Mouse (Mus musculus) E14TG2a.4 (cell line): ENCODE measurements around the gene 5730522E02Rik.

Experiments used
- H3K27me3 ChIP-seq: 2 replicates; pipeline ENCODE4 v1.6.1; 2014; ENCODE audit warnings: low read length, control low read depth; ENCODE audit not compliant: insufficient read depth
- H3K36me3 ChIP-seq: 2 replicates; pipeline ENCODE4 v1.6.1; 2014; ENCODE audit warnings: low read length, control low read depth; ENCODE audit not compliant: insufficient read depth
- H3K4me1 ChIP-seq: replicated peaks from 2 replicates; pipeline ENCODE4 v1.6.1; 2014; ENCODE audit warnings: low read depth, low read length, control low read depth
- H3K4me3 ChIP-seq: replicated peaks from 2 replicates; pipeline ENCODE4 v1.5.1; 2014; ENCODE audit warnings: mild to moderate bottlenecking, low read length
- H3K9me3 ChIP-seq: 2 replicates; pipeline ENCODE4 v1.6.1; 2014; ENCODE audit warnings: low read length, control low read depth
- CTCF ChIP-seq: conservative IDR thresholded peaks from 2 replicates; pipeline ENCODE4 v1.5.1; 2014; ENCODE audit warnings: low read length
- NANOG ChIP-seq: IDR thresholded peaks from 2 replicates; pipeline ENCODE4 v1.6.1; 2014; ENCODE audit warnings: borderline replicate concordance, low read length, mixed read lengths
- POU5F1 ChIP-seq: IDR thresholded peaks from 2 replicates; pipeline ENCODE4 v1.6.1; 2014; ENCODE audit warnings: low read length, borderline replicate concordance

5730522E02Rik gene

GRCm38 (mm10) chr11:26086679-26087078 is 123.9 kb downstream of the 5730522E02Rik start:
- H3K36me3 ChIP-seq, result no peaks in the 10 kb centered on the region
- H3K4me1 ChIP-seq, result peaks cover 9% of the 10 kb centered on the region
- no peak for TF ChIP-seq POU5F1
- no peak for TF ChIP-seq CTCF
- peak; percentile 70; the same call in 1 of the 2 replicates for TF ChIP-seq NANOG
- H3K27me3 ChIP-seq, result no peaks in the 10 kb centered on the region
- H3K4me3 ChIP-seq, result no peak overlapping the region
- H3K9me3 ChIP-seq, result no peaks in the 10 kb centered on the region

- TF ChIP-seq POU5F1 (no peak), NANOG (no peak), CTCF (no peak)
- Histone ChIP-seq H3K4me1 (peaks cover 9% of the 10 kb centered on the region), H3K4me3 (no peak overlapping the region), H3K9me3 (no peaks in the 10 kb centered on the region), H3K36me3 (no peaks in the 10 kb centered on the region), H3K27me3 (no peaks in the 10 kb centered on the region)
These were observed 125.1 kb downstream of the 5730522E02Rik start for GRCm38 (mm10) chr11:26085380-26086035.

GRCm38 (mm10) chr11:26076335-26076734 is 134.2 kb downstream of the 5730522E02Rik start:
- Histone ChIP-seq H3K4me1 (peaks cover 5% of the 10 kb centered on the region; the same call in 1 of the 2 replicates), H3K4me3 (no peak overlapping the region), H3K27me3 (no peaks in the 10 kb centered on the region), H3K36me3 (no peaks in the 10 kb centered on the region), H3K9me3 (no peaks in the 10 kb centered on the region)
- no peak for TF ChIP-seq POU5F1
- TF ChIP-seq CTCF, result no peak
- TF ChIP-seq NANOG, result no peak

- H3K27me3 ChIP-seq, result no peaks in the 10 kb centered on the region
These were observed 135.0 kb downstream of the 5730522E02Rik start for GRCm38 (mm10) chr11:26075536-26075935.

GRCm38 (mm10) chr11:26073638-26074294 is 136.8 kb downstream of the 5730522E02Rik start:
- TF ChIP-seq NANOG (no peak), CTCF (peak; percentile 55)

More at GRCm38 (mm10) chr11:26075536-26075935, 135.0 kb downstream of the 5730522E02Rik start:
- TF ChIP-seq POU5F1, result no peak
- peaks cover 5% of the 10 kb centered on the region; the same call in 1 of the 2 replicates for H3K4me1 ChIP-seq
- H3K9me3 ChIP-seq, result no peaks in the 10 kb centered on the region
- no peaks in the 10 kb centered on the region for H3K36me3 ChIP-seq
- H3K4me3 ChIP-seq, result no peak overlapping the region

GRCm38 (mm10) chr11:26072101-26072500 is 138.5 kb downstream of the 5730522E02Rik start:
- H3K27me3 ChIP-seq, result no peaks in the 10 kb centered on the region
- H3K4me3 ChIP-seq, result no peak overlapping the region
- no peaks in the 10 kb centered on the region for H3K9me3 ChIP-seq
- TF ChIP-seq NANOG, result no peak
- no peak for TF ChIP-seq POU5F1
- TF ChIP-seq CTCF, result no peak
- H3K4me1 ChIP-seq, result peaks cover 5% of the 10 kb centered on the region; the same call in 1 of the 2 replicates
- H3K36me3 ChIP-seq, result no peaks in the 10 kb centered on the region

More at GRCm38 (mm10) chr11:26073638-26074294, 136.8 kb downstream of the 5730522E02Rik start:
- Histone ChIP-seq H3K36me3 (no peaks in the 10 kb centered on the region), H3K4me3 (no peak overlapping the region), H3K4me1 (peaks cover 5% of the 10 kb centered on the region; the same call in 1 of the 2 replicates), H3K9me3 (no peaks in the 10 kb centered on the region), H3K27me3 (no peaks in the 10 kb centered on the region)

- Histone ChIP-seq H3K27me3 (no peaks in the 10 kb centered on the region), H3K36me3 (no peaks in the 10 kb centered on the region), H3K4me3 (no peak overlapping the region), H3K4me1 (peaks cover 3% of the 10 kb centered on the region), H3K9me3 (no peaks in the 10 kb centered on the region)
- TF ChIP-seq POU5F1 (no peak), NANOG (no peak), CTCF (no peak)
These were observed 147.3 kb downstream of the 5730522E02Rik start for GRCm38 (mm10) chr11:26063252-26063651.

- no peaks in the 10 kb centered on the region for H3K27me3 ChIP-seq
- no peaks in the 10 kb centered on the region for H3K9me3 ChIP-seq
- peaks cover 3% of the 10 kb centered on the region for H3K4me1 ChIP-seq
- no peaks in the 10 kb centered on the region for H3K36me3 ChIP-seq
- TF ChIP-seq CTCF, result no peak
- no peak for TF ChIP-seq POU5F1
- no peak for TF ChIP-seq NANOG
- no peak overlapping the region for H3K4me3 ChIP-seq
These were observed 149.0 kb downstream of the 5730522E02Rik start for GRCm38 (mm10) chr11:26061471-26062137.
